Mouse (Mus musculus) heart, adult 2 months (tissue): ENCODE results near the gene Pigm.

ENCODE experiments used
- CTCF ChIP-seq: fragments of 200-600 bp; IDR thresholded peaks from 2 replicates; pipeline ENCODE4 v1.8.1; 2022; ENCODE audit warnings: antibody characterized with exemption, mild to moderate bottlenecking, moderate library complexity
- EP300 ChIP-seq: fragments of 200-500 bp; IDR thresholded peaks from 2 replicates; pipeline ENCODE4 v1.6.1; 2011; ENCODE audit warnings: low read depth, low read length, control low read depth; ENCODE audit not compliant: insufficient read depth
- POLR2A ChIP-seq: fragments of 200-500 bp; IDR thresholded peaks from 2 replicates; pipeline ENCODE4 v1.6.1; 2011; ENCODE audit warnings: mild to moderate bottlenecking, low read depth, low read length, control low read depth; ENCODE audit not compliant: insufficient read depth

- no peak for TF ChIP-seq CTCF
- no peak for TF ChIP-seq POLR2A
- no peak for TF ChIP-seq EP300
Measured at GRCm38 (mm10) chr1:172337411-172338185, 38.7 kb upstream of the Pigm start.
